Mouse (Mus musculus): ENCODE results near the gene Tamm41. TPM values are rescaled to one million over a fixed set of nuclear protein-coding genes. Genes with fewer than 3 reads are reported as not detected.
A peak's percentile ranks its signal among the peaks of the same experiment; 100 is the strongest.

Tamm41 gene
- polyA plus RNA-seq, 1 experiment: 11.7 TPM

GRCm38 (mm10) chr6:114982671-114983070 is 55.0 kb downstream of the Tamm41 start:
- TF ChIP-seq FLI1 (IDR thresholded peaks at IDR 0.05; ENCODE audit: low read length) (no peak), GATA1 (IDR thresholded peaks at IDR 0.05; ENCODE audit: borderline replicate concordance, low read length) (no peak)
- no peak overlapping the region for H3K4me3 ChIP-seq (replicated peaks)

GRCm38 (mm10) chr6:114979715-114980114 is 58.0 kb downstream of the Tamm41 start:
- Histone ChIP-seq H3K27me3 (replicated peaks) (peaks cover 48% of the 10 kb centered on the region), H3K4me1 (0 out of 2 replicates have a peak, but pooled peaks cover 3% of the 10 kb centered on the region), H3K9me3 (0 out of 2 replicates have a peak, but pooled peaks cover 7% of the 10 kb centered on the region), H3K36me3 (replicated peaks; ENCODE audit: low read length) (no peaks in the 10 kb centered on the region), H3K4me3 (replicated peaks) (no peak overlapping the region)
- TF ChIP-seq FLI1 (IDR thresholded peaks at IDR 0.05; ENCODE audit: low read length) (no peak), GATA1 (IDR thresholded peaks at IDR 0.05; ENCODE audit: borderline replicate concordance, low read length) (no peak)

More at GRCm38 (mm10) chr6:114982671-114983070, 55.0 kb downstream of the Tamm41 start:
- Histone ChIP-seq H3K36me3 (replicated peaks; ENCODE audit: low read length) (no peaks in the 10 kb centered on the region), H3K27me3 (replicated peaks) (peaks cover 58% of the 10 kb centered on the region), H3K9me3 (0 out of 2 replicates have a peak, but pooled peaks cover 5% of the 10 kb centered on the region), H3K4me1 (0 out of 2 replicates have a peak, but pooled peaks cover 3% of the 10 kb centered on the region)

GRCm38 (mm10) chr6:114976915-114977419 is 60.7 kb downstream of the Tamm41 start:
- Histone ChIP-seq H3K4me1 (0 out of 2 replicates have a peak, but pooled peaks cover 3% of the 10 kb centered on the region), H3K36me3 (replicated peaks; ENCODE audit: low read length) (no peaks in the 10 kb centered on the region), H3K9me3 (0 out of 2 replicates have a peak, but pooled peaks cover 7% of the 10 kb centered on the region), H3K4me3 (replicated peaks) (no peak overlapping the region), H3K27me3 (replicated peaks) (peaks cover 53% of the 10 kb centered on the region)
- TF ChIP-seq GATA1 (IDR thresholded peaks at IDR 0.05; ENCODE audit: borderline replicate concordance, low read length): no peak
- no peak for TF ChIP-seq FLI1 (IDR thresholded peaks at IDR 0.05; ENCODE audit: low read length)

DNA sequence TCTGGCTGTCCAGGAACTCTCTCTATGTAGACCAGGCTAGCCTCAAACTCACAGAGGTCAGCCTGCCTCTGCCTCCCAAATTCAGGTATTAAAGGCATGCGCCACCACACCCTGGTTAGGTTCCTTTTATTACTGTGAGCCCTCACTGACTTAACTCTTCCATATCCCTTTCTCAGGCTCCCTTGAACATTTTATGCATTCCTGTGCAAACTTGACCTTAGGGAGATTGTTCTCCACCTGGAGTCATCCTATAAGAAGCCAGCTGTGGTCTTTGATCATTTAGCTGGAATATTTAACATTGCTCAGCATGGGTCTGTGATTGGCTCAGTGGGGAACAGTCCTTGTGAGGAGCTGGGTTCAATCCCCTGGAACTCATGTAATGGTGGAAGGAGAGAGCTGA is 63.3 kb downstream of the Tamm41 start:
- no peak for TF ChIP-seq GATA1 (IDR thresholded peaks at IDR 0.05; ENCODE audit: borderline replicate concordance, low read length)
- TF ChIP-seq FLI1 (IDR thresholded peaks at IDR 0.05; ENCODE audit: low read length): no peak
- H3K4me1 ChIP-seq: peaks cover 7% of the 10 kb centered on the region
- peaks cover 20% of the 10 kb centered on the region for H3K9me3 ChIP-seq
- no peak overlapping the region for H3K4me3 ChIP-seq (replicated peaks)
- H3K36me3 ChIP-seq (replicated peaks; ENCODE audit: low read length): no peaks in the 10 kb centered on the region
- peaks cover 60% of the 10 kb centered on the region for H3K27me3 ChIP-seq (replicated peaks)

- no peak for TF ChIP-seq FLI1 (IDR thresholded peaks at IDR 0.05; ENCODE audit: low read length)
- TF ChIP-seq GATA1 (IDR thresholded peaks at IDR 0.05; ENCODE audit: borderline replicate concordance, low read length): no peak
- Histone ChIP-seq H3K27me3 (replicated peaks) (peaks cover 71% of the 10 kb centered on the region), H3K36me3 (replicated peaks; ENCODE audit: low read length) (no peaks in the 10 kb centered on the region), H3K9me3 (peaks cover 17% of the 10 kb centered on the region), H3K4me1 (peaks cover 20% of the 10 kb centered on the region), H3K4me3 (replicated peaks) (no peak overlapping the region)
Measured at GRCm38 (mm10) chr6:114972988-114973387, 64.7 kb downstream of the Tamm41 start.

GRCm38 (mm10) chr6:114970895-114971294 is 66.8 kb downstream of the Tamm41 start:
- Histone ChIP-seq H3K27me3 (replicated peaks) (peaks cover 86% of the 10 kb centered on the region), H3K4me3 (replicated peaks) (no peak overlapping the region), H3K36me3 (replicated peaks; ENCODE audit: low read length) (no peaks in the 10 kb centered on the region), H3K4me1 (peaks cover 26% of the 10 kb centered on the region), H3K9me3 (peaks cover 14% of the 10 kb centered on the region)
- TF ChIP-seq FLI1 (IDR thresholded peaks at IDR 0.05; ENCODE audit: low read length): no peak
- TF ChIP-seq GATA1 (IDR thresholded peaks at IDR 0.05; ENCODE audit: borderline replicate concordance, low read length): no peak

DNA sequence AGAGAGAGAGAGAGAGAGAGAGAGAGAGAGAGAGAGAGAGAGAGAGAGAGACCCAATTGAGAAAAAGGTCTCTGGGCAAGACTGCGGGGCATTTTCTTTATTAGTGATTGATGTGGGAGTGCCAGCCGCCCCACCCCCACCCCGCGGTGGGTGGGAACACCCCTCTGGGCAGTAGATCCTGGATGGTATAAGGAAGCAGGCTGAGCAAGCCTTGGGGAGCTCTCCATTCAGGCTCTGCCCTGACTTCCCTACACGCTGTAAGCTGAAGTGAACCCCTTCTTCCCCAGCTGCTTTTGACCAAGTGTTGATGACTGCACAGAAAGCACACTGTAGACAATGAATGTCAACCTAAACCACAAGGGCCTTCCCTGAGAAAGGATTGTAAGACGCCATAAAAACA is 67.3 kb downstream of the Tamm41 start:
- no peaks in the 10 kb centered on the region for H3K36me3 ChIP-seq (replicated peaks; ENCODE audit: low read length)
- peaks cover 88% of the 10 kb centered on the region for H3K27me3 ChIP-seq (replicated peaks)
- peaks cover 14% of the 10 kb centered on the region for H3K9me3 ChIP-seq
- TF ChIP-seq GATA1 (IDR thresholded peaks at IDR 0.05; ENCODE audit: borderline replicate concordance, low read length): no peak
- TF ChIP-seq FLI1 (IDR thresholded peaks at IDR 0.05; ENCODE audit: low read length): no peak
- H3K4me1 ChIP-seq: peaks cover 26% of the 10 kb centered on the region
- H3K4me3 ChIP-seq (replicated peaks): no peak overlapping the region

GRCm38 (mm10) chr6:114969213-114970120 is 68.2 kb downstream of the Tamm41 start, which contains the start of gene Vgll4:
Gene Vgll4 (minus strand): TSS chr6:114969994.
- Histone ChIP-seq H3K4me1 (peaks cover 26% of the 10 kb centered on the region), H3K9me3 (peaks cover 15% of the 10 kb centered on the region), H3K36me3 (replicated peaks; ENCODE audit: low read length) (no peaks in the 10 kb centered on the region), H3K27me3 (replicated peaks) (peaks cover 94% of the 10 kb centered on the region), H3K4me3 (replicated peaks) (peak within 1 kb of the TSS; percentile 93)
- TF ChIP-seq FLI1 (IDR thresholded peaks at IDR 0.05; ENCODE audit: low read length) (no peak), GATA1 (IDR thresholded peaks at IDR 0.05; ENCODE audit: borderline replicate concordance, low read length) (no peak)

DNA sequence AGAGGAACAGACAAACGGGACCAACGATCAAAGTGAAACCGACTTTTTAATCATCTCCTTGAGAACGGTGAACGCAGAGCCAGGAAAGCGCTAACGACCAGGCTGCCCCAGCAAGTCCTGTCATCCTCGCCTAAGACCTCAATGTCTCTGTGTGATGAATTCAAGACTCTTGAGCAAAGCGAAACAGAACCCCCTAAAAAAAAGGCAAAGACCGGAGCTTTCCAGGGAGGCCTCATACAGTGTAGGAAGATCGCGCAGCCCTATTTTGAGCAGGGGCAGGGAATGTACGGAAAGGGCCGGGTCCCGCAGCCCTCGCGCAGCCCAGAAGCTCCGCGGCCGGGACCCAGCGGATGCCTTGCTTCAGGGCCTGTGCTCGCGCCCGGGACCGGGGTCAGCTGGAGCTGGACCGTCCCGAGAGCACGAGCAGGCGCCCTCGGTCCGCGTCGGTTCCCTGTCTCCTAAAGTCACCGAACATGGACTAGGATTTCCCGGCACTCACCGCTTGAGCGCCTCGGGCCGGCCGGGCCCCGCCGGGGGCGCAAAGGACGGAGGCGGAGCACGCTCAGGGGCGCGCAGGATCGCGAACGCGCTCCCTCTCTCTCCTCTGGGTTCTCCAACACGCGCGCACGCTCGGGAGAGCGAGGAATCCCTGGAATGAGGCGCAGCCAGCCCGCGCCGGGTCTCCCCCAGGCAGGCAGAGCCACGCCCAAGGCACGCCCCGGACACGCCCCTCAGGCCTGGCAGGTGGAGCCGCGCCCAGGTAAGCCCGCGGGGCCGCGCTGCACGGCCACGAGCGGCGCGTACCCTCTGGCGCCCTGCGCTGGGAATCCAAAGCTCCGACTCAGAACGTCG is 69.1 kb downstream of the Tamm41 start:
- peak overlapping the region; percentile 93 for H3K4me3 ChIP-seq (replicated peaks)
- peaks cover 95% of the 10 kb centered on the region for H3K27me3 ChIP-seq (replicated peaks)
- TF ChIP-seq GATA1 (IDR thresholded peaks at IDR 0.05; ENCODE audit: borderline replicate concordance, low read length) (no peak), FLI1 (IDR thresholded peaks at IDR 0.05; ENCODE audit: low read length) (no peak)
- no peaks in the 10 kb centered on the region for H3K36me3 ChIP-seq (replicated peaks; ENCODE audit: low read length)
- peaks cover 26% of the 10 kb centered on the region for H3K4me1 ChIP-seq
- H3K9me3 ChIP-seq: peaks cover 18% of the 10 kb centered on the region

Data from megakaryocyte, embryonic 14.5 days (primary cell).